Mouse (Mus musculus) splenic B cell, adult 2 months (primary cell): Measurements from ENCODE around the gene Gpr180.

Experiments
- DNase-seq: peaks from one replicate; pipeline ENCODE4 v3.0.0-alpha.2; 2011; ENCODE audit warnings: low read depth, low spot score
- H3K27me3 ChIP-seq: 2 replicates; pipeline ENCODE4 v1.6.1; 2012; ENCODE audit warnings: mild to moderate bottlenecking, low read length, moderate library complexity, mixed read lengths; ENCODE audit not compliant: control insufficient read depth, poor library complexity, insufficient read depth, severe bottlenecking
- H3K36me3 ChIP-seq: 2 replicates; pipeline ENCODE4 v1.6.1; 2012; ENCODE audit warnings: mild to moderate bottlenecking, low read length, moderate library complexity, mixed read lengths; ENCODE audit not compliant: control insufficient read depth, poor library complexity, insufficient read depth, severe bottlenecking

Gpr180 gene

DNA sequence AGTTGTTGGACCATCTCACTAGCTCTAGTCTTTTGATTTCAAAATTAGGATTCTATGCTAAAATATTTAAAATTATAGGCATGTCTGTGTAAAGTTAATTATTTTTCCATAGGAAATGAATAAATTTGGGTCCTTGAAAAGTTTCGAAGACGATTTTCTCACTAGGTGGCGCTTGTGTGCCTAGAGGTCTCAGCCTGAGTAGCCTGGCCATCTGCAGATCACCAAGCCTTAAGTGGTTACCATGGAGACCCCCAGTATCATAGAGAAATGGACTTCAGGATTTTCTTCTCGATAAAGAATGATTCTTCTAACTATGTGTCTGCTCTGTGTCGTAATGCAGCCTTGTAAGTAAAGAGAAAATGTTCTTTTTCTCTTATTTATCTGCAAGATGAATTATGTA lies 72.7 kb downstream of the Gpr180 start:
- DNase-seq, result no peak
- Histone ChIP-seq H3K27me3 (no peaks in the 10 kb centered on the region), H3K36me3 (no peaks in the 10 kb centered on the region)

DNA sequence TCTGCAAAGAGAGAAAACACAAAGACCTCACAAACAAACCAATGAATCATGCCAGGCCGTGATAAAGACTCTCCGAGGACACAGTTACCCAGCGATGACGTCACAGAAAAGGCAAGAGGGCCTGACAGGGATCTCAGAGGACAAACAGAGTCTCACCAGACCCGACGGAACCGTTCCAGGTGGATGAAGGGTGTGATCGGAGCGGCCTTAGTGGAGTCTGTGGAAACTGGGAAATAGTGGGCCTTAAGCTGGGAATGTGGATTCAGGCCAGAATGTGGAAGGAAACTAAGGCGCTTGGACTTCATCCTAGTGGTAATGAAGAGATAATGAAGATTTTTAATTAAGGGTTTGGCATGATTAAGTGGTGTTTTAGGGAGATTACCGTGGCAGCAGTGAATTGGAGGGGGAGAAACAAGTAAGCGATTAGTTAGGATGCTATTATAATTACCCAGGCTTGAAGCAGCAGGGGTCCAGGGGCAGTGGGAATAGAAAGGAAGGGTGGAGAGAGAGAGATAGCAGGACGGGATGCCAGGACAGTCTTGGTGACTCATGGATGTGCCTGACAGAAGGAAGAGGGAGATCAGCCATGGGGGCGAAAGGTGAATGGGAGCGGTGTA lies 75.3 kb downstream of the Gpr180 start:
- Histone ChIP-seq H3K36me3 (no peaks in the 10 kb centered on the region), H3K27me3 (no peaks in the 10 kb centered on the region)
- DNase-seq, result no peak
